Mouse (Mus musculus) kidney, adult 8-10 months (tissue): Measurements from ENCODE around the gene Isl2.

ENCODE experiments used
- DNase-seq, 2 experiments: peaks; one replicate each; pipeline ENCODE4 v3.0.0; 2022

The Isl2 gene

GRCm38 (mm10) chr9:55548871-55549270 lies 10.4 kb downstream of the Isl2 start:
- DNase-seq = no peak

- DNase-seq = no peak
Measured at GRCm38 (mm10) chr9:55549302-55549890, 10.9 kb downstream of the Isl2 start.

- no peak for DNase-seq
Measured at GRCm38 (mm10) chr9:55554986-55555385, 16.5 kb downstream of the Isl2 start.

- DNase-seq = no peak
Measured at GRCm38 (mm10) chr9:55560960-55561359, 22.5 kb downstream of the Isl2 start.

GRCm38 (mm10) chr9:55568466-55569159 lies 30.1 kb downstream of the Isl2 start:
- no peak for DNase-seq

GRCm38 (mm10) chr9:55571071-55571470 lies 32.6 kb downstream of the Isl2 start:
- no peak for DNase-seq

GRCm38 (mm10) chr9:55576571-55576970 lies 38.1 kb downstream of the Isl2 start:
- DNase-seq = no peak

- DNase-seq = no peak
Measured at GRCm38 (mm10) chr9:55581414-55581813, 42.9 kb downstream of the Isl2 start.

- DNase-seq = no peak
Measured at GRCm38 (mm10) chr9:55586141-55586540, 47.7 kb downstream of the Isl2 start.
